Mouse (Mus musculus) myocyte (in vitro differentiated cells): ENCODE measurements at regions not wholly inside any gene's neighbourhood (a gene's known extent, or its start where the extent isn't known, plus 50 kb on each side); places are given as distances from the start of the nearest gene placed in this dataset.

ENCODE experiments used
- E2F4 ChIP-seq: IDR thresholded peaks from one replicate; pipeline ENCODE4 v1.6.1; 2011; ENCODE audit warnings: mild to moderate bottlenecking, control low read depth, moderate library complexity; ENCODE audit not compliant: insufficient read depth
- MAX ChIP-seq: IDR thresholded peaks from one replicate; pipeline ENCODE4 v1.6.1; 2011; ENCODE audit warnings: low read depth, mild to moderate bottlenecking, control low read depth
- POLR2A ChIP-seq: IDR thresholded peaks from one replicate; pipeline ENCODE4 v1.6.1; 2011; ENCODE audit warnings: low read depth, mild to moderate bottlenecking, control low read depth, moderate library complexity; ENCODE audit not compliant: insufficient read length
- POLR2AphosphoS2 ChIP-seq: IDR thresholded peaks from one replicate; pipeline ENCODE4 v1.6.1; 2011; ENCODE audit warnings: low read depth, control low read depth; ENCODE audit not compliant: insufficient read length
- REST ChIP-seq: IDR thresholded peaks from one replicate; pipeline ENCODE4 v1.6.1; 2011; ENCODE audit warnings: mild to moderate bottlenecking, control low read depth, moderate library complexity; ENCODE audit not compliant: insufficient read depth, insufficient read length
- TCF12 ChIP-seq: IDR thresholded peaks from one replicate; pipeline ENCODE4 v1.6.1; 2011; ENCODE audit warnings: mild to moderate bottlenecking, control low read depth; ENCODE audit not compliant: poor library complexity, insufficient read depth, severe bottlenecking
- USF1 ChIP-seq: IDR thresholded peaks from one replicate; pipeline ENCODE4 v1.6.1; 2011; ENCODE audit warnings: low read depth, mild to moderate bottlenecking, control low read depth, moderate library complexity

GRCm38 (mm10) chr9:78790155-78790554 is 174.8 kb downstream of the Cd109 start:
- TF ChIP-seq E2F4 (no peak), POLR2A (no peak), MAX (no peak), POLR2AphosphoS2 (no peak), TCF12 (no peak), USF1 (no peak), REST (no peak)
